Mouse (Mus musculus) spleen, adult 2 months (tissue): ENCODE results near the gene Stim2.

Experiments
- CTCF ChIP-seq: fragments of 200-500 bp; IDR thresholded peaks from 2 replicates; pipeline ENCODE4 v1.5.1; 2011; ENCODE audit warnings: mild to moderate bottlenecking, inconsistent platforms; ENCODE audit not compliant: insufficient read depth, insufficient read length, insufficient replicate concordance; ENCODE audit errors: extremely low read depth
- POLR2A ChIP-seq: fragments of 200-500 bp; IDR thresholded peaks from 2 replicates; pipeline ENCODE4 v1.6.1; 2011; ENCODE audit warnings: low read depth, low read length, inconsistent platforms

- no peak for TF ChIP-seq CTCF
- TF ChIP-seq POLR2A = no peak
Measured at GRCm38 (mm10) chr5:53953216-53953615, 45.1 kb upstream of the Stim2 start.
